Mouse (Mus musculus) ovary, postnatal 14 days (tissue): ENCODE results near the gene Morn1.

Source experiments
- DNase-seq: peaks from one replicate; pipeline ENCODE4 v3.0.0; 2022; ENCODE audit warnings: low spot score

The Morn1 gene

GRCm38 (mm10) chr4:155189711-155190139, 103.3 kb downstream of the Morn1 start:
- no peak for DNase-seq

- no peak for DNase-seq
These were observed 103.9 kb downstream of the Morn1 start for GRCm38 (mm10) chr4:155190275-155190674.
